Mouse (Mus musculus): ENCODE results near the gene Helb.
"Not testable (repeated sequence)": the region's sequence is repeated elsewhere in the genome, so short reads cannot be mapped to it uniquely, and the experiment has no call there.

The Helb gene

GRCm38 (mm10) chr10:120112507-120113396 lies at the start of gene Helb:
Gene Helb (minus strand): TSS chr10:120112987.
- peak; percentile 91 for DNase-seq (ENCODE audit: low read depth)

DNA sequence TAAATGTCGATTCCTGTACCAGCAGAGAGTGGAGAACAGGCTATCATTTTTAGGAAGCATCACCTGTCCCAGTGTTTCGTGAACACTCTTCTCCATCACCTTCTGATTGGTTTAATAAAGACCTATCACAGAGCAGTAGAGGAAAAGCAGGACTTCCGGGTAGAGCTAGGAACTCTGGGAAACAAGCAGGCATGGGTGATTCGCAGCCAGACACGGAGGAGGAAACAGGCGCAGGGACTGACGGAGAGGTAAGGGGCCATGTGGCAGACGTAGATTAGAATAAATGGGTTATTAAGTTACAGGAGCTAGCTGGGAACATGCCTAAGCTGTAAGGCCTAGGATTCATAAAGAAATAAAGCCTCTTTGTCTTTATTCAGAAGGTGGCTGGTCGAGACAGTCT lies 47.7 kb upstream of the Helb start:
- DNase-seq (ENCODE audit: low read depth), result no peak

DNA sequence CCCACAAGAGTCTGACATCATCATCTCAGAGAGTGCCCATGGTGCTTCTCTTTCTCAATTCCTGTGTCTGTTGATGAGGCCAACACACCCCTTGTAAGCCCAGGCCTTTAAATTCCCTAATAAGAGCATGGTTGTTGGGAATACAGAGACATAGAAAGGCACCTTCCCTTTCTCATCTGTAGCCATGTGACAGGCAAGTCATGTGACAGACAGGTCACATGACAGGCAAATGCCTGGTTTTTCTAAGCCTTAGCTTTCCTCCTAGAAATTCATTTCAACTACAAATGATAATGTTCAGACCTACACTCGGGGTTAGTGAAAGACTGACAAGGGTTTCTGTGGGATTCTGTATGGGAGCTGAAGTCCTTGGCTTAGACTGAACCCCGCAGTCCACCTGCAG lies 41.1 kb upstream of the Helb start:
- DNase-seq (ENCODE audit: low read depth), result no peak

- no peak for DNase-seq (ENCODE audit: low read depth)
Observed at GRCm38 (mm10) chr10:120151672-120152071, 38.9 kb upstream of the Helb start.

DNA sequence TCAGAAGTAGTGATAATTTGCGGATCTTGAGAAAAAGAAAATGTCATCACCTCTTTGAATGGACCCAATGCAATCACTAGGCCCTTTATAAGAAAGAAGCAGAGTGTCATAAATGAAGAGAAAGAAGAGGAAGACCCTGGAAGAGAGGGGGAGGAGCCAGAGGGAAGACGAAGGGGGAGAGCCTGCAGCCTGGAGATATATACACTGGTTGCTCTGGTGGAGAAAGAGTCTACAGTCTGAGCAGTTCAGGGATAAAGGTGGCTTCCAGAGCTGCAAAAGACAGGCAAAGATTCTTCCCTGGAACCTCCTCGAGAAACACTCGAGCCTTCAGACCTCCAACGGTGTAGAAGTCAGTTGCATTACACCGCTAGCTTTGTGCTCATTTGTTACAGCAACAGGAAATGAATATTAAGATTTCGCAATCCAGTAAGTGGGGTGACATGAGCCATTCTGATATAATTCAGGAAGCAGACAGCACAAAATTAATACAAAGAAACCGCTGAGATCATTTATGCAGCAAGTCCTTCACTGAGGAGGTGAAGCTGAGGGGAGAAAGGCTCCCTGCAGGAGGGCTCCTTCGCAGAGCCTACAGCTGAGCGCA lies 28.2 kb upstream of the Helb start:
- DNase-seq (ENCODE audit: low read depth), result no peak

- no peak for DNase-seq (ENCODE audit: low read depth)
Observed at GRCm38 (mm10) chr10:120140193-120140592, 27.4 kb upstream of the Helb start.

DNA sequence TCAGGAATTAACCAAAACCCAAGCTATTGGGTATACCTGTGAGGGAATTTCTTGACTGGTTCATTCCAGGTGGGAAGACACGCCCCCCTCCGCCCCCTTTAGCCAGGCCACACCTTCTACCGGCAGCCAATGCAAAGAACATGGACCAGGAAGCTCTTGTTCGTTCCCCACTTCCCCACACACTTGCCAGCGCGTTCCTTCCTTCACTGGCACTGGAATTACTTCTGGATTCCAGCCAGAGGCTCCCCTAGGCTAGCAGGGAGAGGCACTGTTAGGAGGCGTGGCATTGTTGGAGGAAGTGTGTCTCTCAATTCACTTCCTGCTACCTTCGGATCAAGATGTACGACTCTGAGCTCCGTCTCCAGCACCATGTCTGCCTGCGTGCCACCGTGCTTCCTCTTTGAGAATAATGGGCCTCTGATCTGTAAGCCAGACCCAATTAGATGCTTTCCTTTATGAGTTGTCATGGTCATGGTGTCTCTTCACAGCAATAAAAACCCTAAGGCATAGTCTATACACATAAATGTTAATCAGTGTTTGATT lies 23.3 kb upstream of the Helb start:
- no peak for DNase-seq (ENCODE audit: low read depth)

DNA sequence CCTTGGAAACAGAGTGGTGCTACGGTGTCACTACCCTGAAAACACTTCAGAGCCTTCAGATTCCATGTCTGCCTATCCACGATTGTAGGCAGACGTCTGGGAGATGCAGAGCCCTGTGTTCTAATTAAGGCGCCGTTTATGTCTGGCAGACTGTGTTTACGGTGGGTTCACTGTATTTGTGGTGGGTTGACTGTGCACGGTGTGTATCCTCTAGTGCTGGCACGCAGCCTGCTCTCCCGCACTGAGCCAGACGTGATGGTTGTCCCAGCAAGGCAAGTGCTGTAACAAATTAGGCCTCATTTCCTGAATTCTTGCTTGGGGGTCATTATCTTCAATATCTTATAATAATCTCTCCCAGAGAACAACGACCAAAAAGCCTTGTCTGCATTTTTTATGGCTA lies 20.9 kb upstream of the Helb start:
- DNase-seq (ENCODE audit: low read depth), result no peak

- DNase-seq (ENCODE audit: low read depth), result no peak
Observed at GRCm38 (mm10) chr10:120130621-120131020, 17.8 kb upstream of the Helb start.

- DNase-seq (ENCODE audit: low read depth), result no peak
Observed at GRCm38 (mm10) chr10:120128601-120129277, 16.0 kb upstream of the Helb start.

GRCm38 (mm10) chr10:120125465-120125857 lies 12.7 kb upstream of the Helb start:
- DNase-seq (ENCODE audit: low read depth), result no peak

DNA sequence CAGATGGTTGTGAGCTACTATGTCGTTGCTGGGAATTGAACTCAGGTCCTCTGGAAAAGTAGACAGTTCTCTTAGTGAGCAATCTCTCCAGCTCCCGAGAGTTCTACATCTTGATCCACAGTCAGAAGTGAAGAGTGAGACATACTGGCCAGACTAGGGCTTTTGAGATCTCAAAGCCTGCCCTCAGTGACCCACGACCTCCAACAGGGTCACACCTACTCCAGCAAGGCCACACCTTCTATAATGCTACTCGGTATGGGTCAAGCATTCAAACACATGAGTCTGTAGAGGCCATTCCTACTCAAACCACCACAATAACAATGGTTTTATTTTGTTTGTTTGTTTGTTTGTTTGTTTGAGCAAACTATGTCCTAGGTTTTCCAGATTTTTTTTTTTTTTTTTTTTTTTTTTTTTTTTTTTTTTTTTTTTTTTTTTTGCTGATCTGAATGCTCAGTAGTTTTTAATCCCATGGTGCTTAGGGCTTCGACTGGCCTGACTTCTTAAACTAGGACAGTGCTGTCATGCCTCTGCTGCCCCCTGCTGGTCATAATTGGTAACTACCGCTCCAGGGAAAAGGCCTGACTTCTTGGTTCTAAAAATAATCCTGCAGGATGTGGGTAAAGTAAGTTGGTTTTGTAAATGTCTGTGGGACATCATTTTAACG lies 12.1 kb upstream of the Helb start:
- DNase-seq (ENCODE audit: low read depth), result peak; percentile 76

DNA sequence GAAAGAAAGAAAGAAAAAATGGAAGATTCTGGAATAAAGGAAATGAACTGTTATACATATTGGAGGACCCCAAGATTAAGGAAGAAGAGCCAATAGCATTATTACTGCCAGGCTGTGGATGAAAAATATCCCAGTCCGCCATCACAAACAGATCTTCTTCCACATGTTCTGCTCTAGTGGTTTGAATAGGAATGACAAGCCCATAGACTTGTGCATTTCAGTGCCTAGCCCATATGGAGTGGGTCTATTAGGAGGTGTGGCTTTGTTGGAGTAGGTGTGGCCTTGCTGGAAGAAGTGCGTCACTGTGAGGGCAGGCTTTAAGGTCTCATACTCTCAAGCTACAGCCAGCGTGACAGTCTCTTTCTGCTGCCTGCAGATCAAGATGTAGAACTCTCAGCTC lies 10.9 kb upstream of the Helb start:
- no peak for DNase-seq (ENCODE audit: low read depth)

DNA sequence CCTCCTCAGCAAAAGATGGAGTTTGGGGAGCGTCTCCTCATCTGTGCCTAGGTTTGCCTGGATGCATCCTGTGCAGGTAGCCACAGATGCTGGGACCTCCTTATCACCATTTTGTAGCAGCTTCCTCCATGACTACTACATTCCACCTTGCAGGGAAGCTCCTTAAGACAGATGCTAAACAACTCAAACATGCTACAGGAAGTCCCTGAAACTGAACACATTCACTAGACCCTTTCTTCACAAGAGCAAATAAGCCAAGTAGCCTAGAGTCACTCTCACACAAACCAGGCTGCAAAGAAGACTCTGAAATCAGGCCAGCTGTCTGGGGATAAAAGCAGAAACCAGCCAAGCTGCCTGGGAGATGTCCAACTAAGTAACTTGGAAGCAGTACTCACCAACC lies 2.5 kb upstream of the Helb start:
- no peak for DNase-seq (ENCODE audit: low read depth)

GRCm38 (mm10) chr10:120114493-120114892 lies 1.7 kb upstream of the Helb start:
- DNase-seq (ENCODE audit: low read depth), result no peak

- no peak for DNase-seq (ENCODE audit: low read depth)
Observed at GRCm38 (mm10) chr10:120113980-120114379, 1.2 kb upstream of the Helb start.

DNA sequence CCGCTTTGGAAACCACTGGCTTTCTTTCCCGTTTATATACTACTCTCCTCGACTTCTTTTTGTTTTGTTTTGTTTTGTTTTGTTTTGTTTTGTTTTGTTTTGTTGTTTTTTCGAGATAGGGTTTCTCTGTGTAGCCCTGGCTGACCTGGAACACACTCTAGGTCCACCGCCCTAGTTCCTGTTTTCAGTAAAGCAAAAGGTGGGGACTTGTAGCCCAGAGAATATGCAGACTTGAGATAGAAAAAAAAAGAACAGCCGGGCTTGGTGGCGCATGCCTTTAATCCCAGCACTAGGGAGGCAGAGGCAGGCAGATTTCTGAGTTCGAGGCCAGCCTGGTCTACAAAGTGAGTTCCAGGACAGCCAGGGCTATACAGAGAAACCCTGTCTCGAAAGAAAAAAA lies 695 bp upstream of the Helb start:
- DNase-seq (ENCODE audit: low read depth), result not testable (repeated sequence)

DNA sequence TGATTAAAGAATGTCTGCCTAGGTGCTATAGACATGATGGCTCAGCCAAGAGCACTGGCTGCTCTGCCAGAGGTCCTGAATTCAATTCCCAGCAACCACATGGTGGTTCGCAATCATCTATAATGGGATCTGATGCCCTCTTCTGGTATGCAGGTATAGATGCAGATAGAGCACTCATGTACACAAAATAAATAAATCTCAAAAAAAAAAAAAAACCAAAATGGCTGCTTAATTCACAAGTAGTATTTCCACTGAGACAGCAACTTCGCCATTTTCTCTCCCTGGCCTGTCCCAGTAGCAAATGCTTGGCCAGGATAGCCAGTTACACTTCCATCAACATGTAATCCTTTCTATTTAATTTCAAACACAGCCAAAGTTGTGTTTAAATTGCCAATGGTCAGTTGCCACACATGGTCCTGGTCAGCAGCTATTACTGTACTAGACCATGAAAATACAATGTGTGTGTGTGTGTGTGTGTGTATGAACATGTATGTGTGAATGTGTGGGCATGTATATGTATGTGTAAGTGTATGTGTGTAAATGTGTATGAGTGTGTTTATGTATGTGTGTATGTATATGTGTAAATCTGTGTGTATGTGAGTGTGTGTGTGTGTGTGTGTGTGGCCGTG lies 982 bp downstream of the Helb start:
- no peak for DNase-seq (ENCODE audit: low read depth)

DNA sequence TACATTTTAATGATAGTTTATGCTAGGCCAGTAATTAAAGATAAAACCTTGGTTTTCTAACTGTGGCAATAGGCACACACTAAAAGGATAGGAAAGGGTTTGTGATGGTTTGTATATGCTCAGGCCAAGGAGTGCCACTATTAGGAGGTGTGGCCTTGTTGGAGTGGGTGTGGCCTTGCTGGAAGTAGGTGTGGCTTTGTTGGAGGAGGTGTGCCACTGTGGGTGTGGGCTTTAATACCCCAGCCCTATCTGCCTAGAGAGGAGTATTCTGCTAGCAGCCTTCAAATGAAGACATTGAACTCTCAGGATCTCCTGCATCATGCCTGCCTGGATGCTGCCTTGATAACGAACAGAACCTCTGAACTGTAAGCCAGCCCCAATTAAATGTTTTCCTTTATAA lies 12.0 kb downstream of the Helb start:
- DNase-seq (ENCODE audit: low read depth), result no peak

- DNase-seq (ENCODE audit: low read depth), result no peak
Observed at GRCm38 (mm10) chr10:120097564-120097963, 15.2 kb downstream of the Helb start.

DNA sequence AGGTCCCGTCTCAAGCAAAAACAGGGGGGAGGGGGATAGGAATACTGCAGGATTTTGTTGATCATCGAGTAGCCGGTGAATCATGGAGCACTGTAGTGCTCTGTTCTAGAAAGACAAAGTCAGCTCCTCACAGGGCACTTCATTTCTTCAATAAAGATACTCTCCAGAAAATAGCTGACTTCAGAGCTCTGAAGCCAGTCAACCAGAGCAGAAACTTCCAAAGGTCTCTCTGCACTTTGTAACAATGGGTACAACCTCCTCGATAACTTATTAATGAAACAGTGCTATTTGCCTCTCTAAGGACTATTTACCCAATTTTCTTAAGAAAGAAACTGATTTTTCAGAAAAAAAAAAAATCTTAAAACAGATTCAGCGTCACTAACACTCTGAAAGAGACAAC lies 17.1 kb downstream of the Helb start:
- DNase-seq (ENCODE audit: low read depth), result no peak

- DNase-seq (ENCODE audit: low read depth), result no peak
Observed at GRCm38 (mm10) chr10:120095136-120095535, 17.7 kb downstream of the Helb start.
